ENCODE assay signal across 16 mouse cellular contexts in the genomic region with DNA sequence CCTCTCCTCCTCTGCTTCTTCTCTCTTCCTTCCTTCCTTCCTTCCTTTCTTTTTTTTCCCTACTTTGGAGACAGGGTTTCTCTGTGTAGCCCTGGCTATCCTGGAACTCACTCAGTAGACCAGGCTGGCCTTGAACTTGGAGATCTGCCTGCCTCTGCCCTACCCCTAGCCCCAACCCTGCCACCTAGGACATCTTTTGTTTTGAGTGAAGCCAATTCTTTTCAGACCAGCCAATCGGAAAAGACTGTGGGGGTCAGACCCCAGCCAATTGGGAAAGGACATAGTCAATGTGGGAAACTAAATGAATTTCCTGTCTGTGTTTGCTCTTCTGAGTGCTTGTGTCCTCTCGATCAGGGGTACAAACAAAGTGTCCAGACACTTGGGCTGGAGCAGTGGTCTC. TPM values are rescaled to one million over a fixed set of nuclear protein-coding genes. Genes with fewer than 3 reads are reported as not detected.
DNase-seq lines count a peak whose midpoint lies in the region; ATAC-seq and TF ChIP-seq lines count a peak whose summit lies in the region.
"Had no signal": no experiment of that assay in that cellular context is flagged by ENCODE, and none has a peak within 500 bp of the region (broad histone marks: within the 10 kb centered on the region; RNA-seq: fewer than 3 reads in every experiment).

No protein-coding gene starts in this region.

- TF ChIP-seq EP300 in liver, embryonic 14.5 days (IDR thresholded peaks at IDR 0.05; ENCODE audit: low read depth) = no peak

- WGBS in heart, embryonic 10.5 days = 58% methylated on average over 2 of the region's 2 CpGs
- 66% methylated on average over 2 of the region's 2 CpGs for WGBS in kidney, embryonic 15.5 days
- WGBS in liver, embryonic 14.5 days (ENCODE audit: insufficient replicate concordance) = 62% methylated on average over 2 of the region's 2 CpGs

- no peak for ATAC-seq in kidney, embryonic 15.5 days (replicated peaks; ENCODE audit: low FRiP score)
- ATAC-seq in liver, embryonic 14.5 days (ENCODE audit: insufficient read depth) = no peak
- ATAC-seq: forebrain, embryonic 15.5 days; midbrain, embryonic 13.5 days; Patski had no signal

- no peak overlapping the region for H3K4me3 ChIP-seq in heart, embryonic 10.5 days
- no peak overlapping the region for H3K4me3 ChIP-seq in kidney, embryonic 15.5 days (replicated peaks)
- no peak overlapping the region for H3K4me3 ChIP-seq in liver, embryonic 14.5 days (ENCODE audit: insufficient read depth in 1 of 2, low read depth in 2 of 2, low read length in 2 of 2)
- H3K4me3 ChIP-seq: forebrain, embryonic 15.5 days; midbrain, embryonic 13.5 days; myocyte had no signal

- no peak overlapping the region for H3K4me2 ChIP-seq in kidney, embryonic 15.5 days
- peak overlapping the region; percentile 74 for H3K4me2 ChIP-seq in liver, embryonic 14.5 days (ENCODE audit: low read depth)
- H3K4me2 ChIP-seq: forebrain, embryonic 15.5 days; midbrain, embryonic 13.5 days had no signal

- no peak for TF ChIP-seq CTCF in liver, embryonic 14.5 days (IDR thresholded peaks at IDR 0.05; ENCODE audit: low read depth)

- peaks cover 69% of the 10 kb centered on the region for H3K4me1 ChIP-seq in heart, embryonic 10.5 days
- H3K4me1 ChIP-seq in kidney, embryonic 15.5 days = peaks cover 46% of the 10 kb centered on the region
- H3K4me1 ChIP-seq in liver, embryonic 14.5 days (replicated peaks; ENCODE audit: control insufficient read depth in 2 of 2, insufficient read depth in 2 of 2, low read length in 1 of 2) = peaks cover 61 to 72% of the 10 kb centered on the region in 2 experiments

- no peaks in the 10 kb centered on the region for H3K9me3 ChIP-seq in heart, embryonic 10.5 days
- H3K9me3 ChIP-seq in kidney, embryonic 15.5 days (replicated peaks) = no peaks in the 10 kb centered on the region
- H3K9me3 ChIP-seq in liver, embryonic 14.5 days (ENCODE audit: control insufficient read depth, low read length) = no peaks in the 10 kb centered on the region; the same call in 1 of the 2 replicates
- H3K9me3 ChIP-seq: forebrain, embryonic 15.5 days had no signal

- H3K36me3 ChIP-seq in heart, embryonic 10.5 days = no peaks in the 10 kb centered on the region
- no peaks in the 10 kb centered on the region for H3K36me3 ChIP-seq in kidney, embryonic 15.5 days
- no peaks in the 10 kb centered on the region for H3K36me3 ChIP-seq in liver, embryonic 14.5 days (replicated peaks; ENCODE audit: control insufficient read depth, insufficient read depth, low read depth)
- H3K36me3 ChIP-seq: forebrain, embryonic 15.5 days; midbrain, embryonic 13.5 days had no signal

- no peaks in the 10 kb centered on the region for H3K27me3 ChIP-seq in heart, embryonic 10.5 days (ENCODE audit: insufficient read depth, poor library complexity, severe bottlenecking)
- no peaks in the 10 kb centered on the region for H3K27me3 ChIP-seq in kidney, embryonic 15.5 days
- H3K27me3 ChIP-seq in liver, embryonic 14.5 days (ENCODE audit: control insufficient read depth, insufficient read depth, low read length) = peaks cover 6% of the 10 kb centered on the region; the same call in 1 of the 2 replicates
- H3K27me3 ChIP-seq: forebrain, embryonic 15.5 days; midbrain, embryonic 13.5 days; Patski had no signal

- H3K27ac ChIP-seq in heart, embryonic 10.5 days = peak overlapping the region; percentile 79
- H3K27ac ChIP-seq in kidney, embryonic 15.5 days = peak overlapping the region; percentile 13; the same call in 1 of the 2 replicates
- H3K27ac ChIP-seq in liver, embryonic 14.5 days = peak overlapping the region; percentile 100
- H3K27ac ChIP-seq: forebrain, embryonic 15.5 days; midbrain, embryonic 13.5 days had no signal

- H3K9ac ChIP-seq in kidney, embryonic 15.5 days = no peak overlapping the region
- H3K9ac ChIP-seq in liver, embryonic 14.5 days (replicated peaks) = peak overlapping the region; percentile 78
- H3K9ac ChIP-seq: forebrain, embryonic 15.5 days; midbrain, embryonic 13.5 days had no signal

- no peak for DNase-seq in heart, embryonic 10.5 days (ENCODE audit: low spot score)
- DNase-seq in heart, postnatal 36 days = no peak
- DNase-seq in kidney, adult 11 months = no peak
- peak; percentile 59 for DNase-seq in ZHBTc4 (ENCODE audit: low read depth, low spot score)
- DNase-seq in liver, embryonic 14.5 days (ENCODE audit: low read depth in 3 of 3, low spot score in 3 of 3) = no peak
- DNase-seq in neural tube, embryonic 10.5 days (ENCODE audit: extremely low spot score, low spot score) = no peak
- no peak for DNase-seq in urinary bladder, postnatal 10 days (ENCODE audit: low spot score)
- DNase-seq: cerebellum, adult 9-10 months; gastrocnemius, postnatal 36 days; lung, adult 18-20 months; thymus, postnatal 4 days had no signal

- intact Hi-C loops in heart, postnatal 36 days (cut with DNase I) = no loop called here

RNA-seq across cellular contexts. Expression of a gene that starts 42.0 kb away (rescaled TPM):
- 28.7 and 31.4 TPM in 2 replicates for polyA plus RNA-seq in heart, embryonic 10.5 days (2016; fragmentation: Nextera tagmentation; extraction: Ambion mirVana)
- 10 to 100 TPM; 22.3 to 36.3 TPM for total RNA-seq in heart, postnatal 36 days (2021)
- 17.8 and 17.9 TPM in 2 replicates for polyA plus RNA-seq in kidney, embryonic 15.5 days (2015; fragmentation: Nextera tagmentation; extraction: Ambion mirVana)
- 61.4 and 64.5 TPM in 2 replicates for polyA plus RNA-seq in liver, embryonic 14.5 days (2012; rRNA removed)
- polyA plus RNA-seq in liver, embryonic 14.5 days (2014; fragmentation: Nextera tagmentation; extraction: Ambion mirVana) = 60.4 and 69.9 TPM in 2 replicates

Comparison
In these comparisons a context has a peak if more than half of its experiments do, and no peak if none do; other contexts are left out.
1. H3K27ac ChIP-seq: peak in every context shown above with its lines; median percentile 100 in liver, embryonic 14.5 days; 79 in heart, embryonic 10.5 days; 13 in kidney, embryonic 15.5 days.